Mouse (Mus musculus): Measurements from ENCODE around the gene Lrpprc.

GRCm38 (mm10) chr17:84748152-84748682 is 42.4 kb downstream of the Lrpprc start:
- TF ChIP-seq CTCF (conservative IDR thresholded peaks at IDR 0.05; ENCODE audit: low read length) = no peak
- no peak for TF ChIP-seq POU5F1 (IDR thresholded peaks at IDR 0.05; ENCODE audit: borderline replicate concordance, low read length)
